Mouse (Mus musculus): ENCODE measurements around the gene Ckm. TPM values are rescaled to one million over a fixed set of nuclear protein-coding genes. Genes with fewer than 3 reads are reported as not detected.
A peak's percentile ranks its signal among the peaks of the same experiment; 100 is the strongest.

The Ckm gene
- polyA plus RNA-seq, 1 experiment from 2014 or later, result 28.2 TPM

DNA sequence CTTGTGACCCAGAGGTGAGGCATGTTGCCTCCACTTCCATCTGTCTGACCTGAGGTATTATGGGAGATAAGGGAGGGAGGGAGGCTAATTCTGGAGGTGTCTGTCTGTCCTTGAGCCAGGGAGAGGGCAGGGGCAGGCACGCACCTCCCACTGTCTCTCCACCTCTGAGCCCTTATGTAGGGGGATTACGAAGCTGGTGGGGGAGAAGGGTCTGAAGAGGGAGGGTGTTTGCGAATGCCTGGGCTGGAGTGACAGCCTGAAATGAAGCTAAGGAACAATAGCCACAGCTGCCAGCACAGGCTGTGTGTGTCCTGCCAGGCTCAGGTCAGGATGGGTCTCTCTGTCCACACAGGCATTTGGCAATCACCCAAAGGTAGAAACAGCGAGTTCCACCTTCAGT is 42.3 kb upstream of the Ckm start:
- H3K9ac ChIP-seq (replicated peaks; ENCODE audit: low read length), result no peak overlapping the region
- no peak for ATAC-seq (ENCODE audit: low FRiP score, low TSS enrichment)
- peaks cover 28% of the 10 kb centered on the region for H3K4me1 ChIP-seq (ENCODE audit: insufficient read depth, low read length)
- H3K27ac ChIP-seq (ENCODE audit: low read length), result no peak overlapping the region
- 57% methylated on average over 4 of the region's 4 CpGs for WGBS
- H3K36me3 ChIP-seq (ENCODE audit: insufficient read depth, low read length), result peaks cover 8% of the 10 kb centered on the region
- no peaks in the 10 kb centered on the region for H3K27me3 ChIP-seq (ENCODE audit: insufficient read depth, low read length)
- H3K9me3 ChIP-seq (ENCODE audit: low read length), result no peaks in the 10 kb centered on the region
- no peak overlapping the region for H3K4me3 ChIP-seq (ENCODE audit: low read length)
- peak overlapping the region; percentile 98; the same call in 1 of the 2 replicates for H3K4me2 ChIP-seq (replicated peaks; ENCODE audit: low read depth, low read length)

- H3K36me3 ChIP-seq (ENCODE audit: insufficient read depth, low read length), result no peaks in the 10 kb centered on the region
- no peaks in the 10 kb centered on the region for H3K9me3 ChIP-seq (ENCODE audit: low read length)
- no peak overlapping the region for H3K4me3 ChIP-seq (ENCODE audit: low read length)
- peaks cover 20% of the 10 kb centered on the region for H3K4me1 ChIP-seq (ENCODE audit: insufficient read depth, low read length)
- no peak overlapping the region for H3K9ac ChIP-seq (replicated peaks; ENCODE audit: low read length)
- no peaks in the 10 kb centered on the region for H3K27me3 ChIP-seq (ENCODE audit: insufficient read depth, low read length)
- no peak overlapping the region for H3K4me2 ChIP-seq (replicated peaks; ENCODE audit: low read depth, low read length)
- ATAC-seq (ENCODE audit: low FRiP score, low TSS enrichment), result no peak
- WGBS, result 4% methylated on average over 18 of the region's 18 CpGs
- H3K27ac ChIP-seq (ENCODE audit: low read length), result no peak overlapping the region
Measured at GRCm38 (mm10) chr7:19363881-19364280, 40.7 kb upstream of the Ckm start.

GRCm38 (mm10) chr7:19365376-19365775 is 39.2 kb upstream of the Ckm start:
- H3K9ac ChIP-seq (replicated peaks; ENCODE audit: low read length), result no peak overlapping the region
- 80% methylated on average over 4 of the region's 4 CpGs for WGBS
- H3K4me3 ChIP-seq (ENCODE audit: low read length), result no peak overlapping the region
- no peak for ATAC-seq (ENCODE audit: low FRiP score, low TSS enrichment)
- no peaks in the 10 kb centered on the region for H3K9me3 ChIP-seq (ENCODE audit: low read length)
- no peak overlapping the region for H3K4me2 ChIP-seq (replicated peaks; ENCODE audit: low read depth, low read length)
- H3K36me3 ChIP-seq (ENCODE audit: insufficient read depth, low read length), result no peaks in the 10 kb centered on the region
- no peak overlapping the region for H3K27ac ChIP-seq (ENCODE audit: low read length)
- peaks cover 20% of the 10 kb centered on the region for H3K4me1 ChIP-seq (ENCODE audit: insufficient read depth, low read length)
- no peaks in the 10 kb centered on the region for H3K27me3 ChIP-seq (ENCODE audit: insufficient read depth, low read length)

GRCm38 (mm10) chr7:19368380-19368779 is 36.2 kb upstream of the Ckm start:
- Histone ChIP-seq H3K9ac (replicated peaks; ENCODE audit: low read length) (no peak overlapping the region), H3K9me3 (ENCODE audit: low read length) (no peaks in the 10 kb centered on the region), H3K27ac (ENCODE audit: low read length) (no peak overlapping the region), H3K4me3 (ENCODE audit: low read length) (no peak overlapping the region), H3K4me1 (ENCODE audit: insufficient read depth, low read length) (peaks cover 7% of the 10 kb centered on the region), H3K36me3 (ENCODE audit: insufficient read depth, low read length) (no peaks in the 10 kb centered on the region), H3K27me3 (ENCODE audit: insufficient read depth, low read length) (no peaks in the 10 kb centered on the region), H3K4me2 (replicated peaks; ENCODE audit: low read depth, low read length) (no peak overlapping the region)
- ATAC-seq (ENCODE audit: low FRiP score, low TSS enrichment), result peak; percentile 25; the same call in 1 of the 2 replicates
- WGBS, result 18% methylated on average over 16 of the region's 16 CpGs

DNA sequence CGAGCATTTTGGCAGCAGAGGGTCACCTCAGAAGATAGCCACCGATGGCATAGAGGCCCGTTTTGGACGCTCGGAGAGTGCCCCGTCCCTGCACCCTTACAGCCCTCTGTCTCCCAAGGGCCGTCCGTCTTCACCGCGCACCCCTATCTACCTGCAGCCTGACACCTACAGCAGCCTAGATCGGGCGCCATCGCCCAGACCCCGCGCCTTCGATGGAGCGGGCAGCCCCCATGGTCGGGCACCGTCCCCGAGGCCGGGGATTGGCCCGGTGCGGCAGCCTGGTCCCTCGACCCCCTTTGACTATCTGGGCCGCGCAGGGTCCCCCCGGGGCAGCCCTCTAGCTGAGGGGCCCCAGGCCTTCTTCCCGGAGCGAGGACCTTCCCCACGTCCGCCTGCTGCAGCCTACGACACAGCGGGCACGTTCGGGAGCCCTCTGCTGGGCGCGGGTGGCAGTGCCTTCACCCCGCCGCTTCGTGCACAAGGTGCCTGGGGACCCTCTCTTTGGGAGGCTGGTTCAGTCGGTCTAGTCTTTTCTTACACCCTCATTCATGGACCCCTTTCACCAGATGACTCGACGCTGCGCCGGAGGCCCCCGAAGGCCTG is 34.7 kb upstream of the Ckm start:
- 8% methylated on average over 42 of the region's 46 CpGs for WGBS
- Histone ChIP-seq H3K27ac (ENCODE audit: low read length) (no peak overlapping the region), H3K9ac (replicated peaks; ENCODE audit: low read length) (peak overlapping the region; percentile 63), H3K27me3 (ENCODE audit: insufficient read depth, low read length) (no peaks in the 10 kb centered on the region), H3K9me3 (ENCODE audit: low read length) (no peaks in the 10 kb centered on the region), H3K4me3 (ENCODE audit: low read length) (peak overlapping the region; percentile 47), H3K4me2 (replicated peaks; ENCODE audit: low read depth, low read length) (peak overlapping the region; percentile 77), H3K4me1 (ENCODE audit: insufficient read depth, low read length) (peaks cover 4% of the 10 kb centered on the region; the same call in 1 of the 2 replicates), H3K36me3 (ENCODE audit: insufficient read depth, low read length) (no peaks in the 10 kb centered on the region)
- ATAC-seq (ENCODE audit: low FRiP score, low TSS enrichment), result peak; percentile 64

GRCm38 (mm10) chr7:19373367-19373766 is 31.2 kb upstream of the Ckm start:
- ATAC-seq (ENCODE audit: low FRiP score, low TSS enrichment), result no peak
- Histone ChIP-seq H3K36me3 (ENCODE audit: insufficient read depth, low read length) (0 out of 2 replicates have a peak, but pooled peaks cover 2% of the 10 kb centered on the region), H3K9me3 (ENCODE audit: low read length) (no peaks in the 10 kb centered on the region), H3K27me3 (ENCODE audit: insufficient read depth, low read length) (no peaks in the 10 kb centered on the region), H3K4me3 (ENCODE audit: low read length) (no peak overlapping the region), H3K4me2 (replicated peaks; ENCODE audit: low read depth, low read length) (no peak overlapping the region), H3K27ac (ENCODE audit: low read length) (no peak overlapping the region), H3K4me1 (ENCODE audit: insufficient read depth, low read length) (peaks cover 4% of the 10 kb centered on the region; the same call in 1 of the 2 replicates), H3K9ac (replicated peaks; ENCODE audit: low read length) (no peak overlapping the region)
- 96% methylated on average over 2 of the region's 2 CpGs for WGBS

DNA sequence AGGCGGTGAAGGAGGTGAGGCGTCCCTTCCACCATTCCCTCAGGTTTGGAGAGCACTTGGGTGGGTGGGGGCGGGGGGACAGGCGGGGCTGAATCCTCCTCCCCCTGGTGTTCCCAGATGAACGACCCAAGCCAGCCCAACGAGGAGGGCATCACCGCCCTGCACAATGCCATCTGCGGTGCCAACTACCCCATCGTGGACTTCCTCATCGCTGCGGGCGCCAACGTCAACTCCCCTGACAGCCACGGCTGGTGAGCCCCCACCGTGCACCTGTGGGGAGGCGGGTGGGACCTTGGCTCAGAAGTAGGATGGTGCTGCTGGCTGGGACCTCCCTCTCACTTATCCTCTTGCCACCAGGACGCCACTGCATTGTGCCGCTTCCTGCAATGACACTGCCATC is 29.2 kb upstream of the Ckm start:
- Histone ChIP-seq H3K9ac (replicated peaks; ENCODE audit: low read length) (no peak overlapping the region), H3K4me2 (replicated peaks; ENCODE audit: low read depth, low read length) (no peak overlapping the region), H3K36me3 (ENCODE audit: insufficient read depth, low read length) (0 out of 2 replicates have a peak, but pooled peaks cover 2% of the 10 kb centered on the region), H3K9me3 (ENCODE audit: low read length) (no peaks in the 10 kb centered on the region), H3K4me1 (ENCODE audit: insufficient read depth, low read length) (no peaks in the 10 kb centered on the region), H3K27ac (ENCODE audit: low read length) (no peak overlapping the region), H3K4me3 (ENCODE audit: low read length) (no peak overlapping the region), H3K27me3 (ENCODE audit: insufficient read depth, low read length) (no peaks in the 10 kb centered on the region)
- WGBS, result 77% methylated on average over 18 of the region's 18 CpGs
- ATAC-seq (ENCODE audit: low FRiP score, low TSS enrichment), result no peak

- H3K4me2 ChIP-seq (replicated peaks; ENCODE audit: low read depth, low read length), result no peak overlapping the region
- ATAC-seq (ENCODE audit: low FRiP score, low TSS enrichment), result no peak
- H3K27ac ChIP-seq (ENCODE audit: low read length), result no peak overlapping the region
- no peak overlapping the region for H3K9ac ChIP-seq (replicated peaks; ENCODE audit: low read length)
- H3K9me3 ChIP-seq (ENCODE audit: low read length), result no peaks in the 10 kb centered on the region
- H3K4me1 ChIP-seq (ENCODE audit: insufficient read depth, low read length), result no peaks in the 10 kb centered on the region
- 91% methylated on average over 4 of the region's 4 CpGs for WGBS
- 0 out of 2 replicates have a peak, but pooled peaks cover 2% of the 10 kb centered on the region for H3K36me3 ChIP-seq (ENCODE audit: insufficient read depth, low read length)
- no peaks in the 10 kb centered on the region for H3K27me3 ChIP-seq (ENCODE audit: insufficient read depth, low read length)
- H3K4me3 ChIP-seq (ENCODE audit: low read length), result no peak overlapping the region
Measured at GRCm38 (mm10) chr7:19376019-19376418, 28.6 kb upstream of the Ckm start.

GRCm38 (mm10) chr7:19378049-19378448 is 26.5 kb upstream of the Ckm start:
- WGBS, result 66% methylated on average over 8 of the region's 8 CpGs
- no peak overlapping the region for H3K4me2 ChIP-seq (replicated peaks; ENCODE audit: low read depth, low read length)
- no peak overlapping the region for H3K9ac ChIP-seq (replicated peaks; ENCODE audit: low read length)
- peaks cover 6% of the 10 kb centered on the region for H3K4me1 ChIP-seq (ENCODE audit: insufficient read depth, low read length)
- no peak overlapping the region for H3K27ac ChIP-seq (ENCODE audit: low read length)
- H3K9me3 ChIP-seq (ENCODE audit: low read length), result no peaks in the 10 kb centered on the region
- 0 out of 2 replicates have a peak, but pooled peaks cover 2% of the 10 kb centered on the region for H3K36me3 ChIP-seq (ENCODE audit: insufficient read depth, low read length)
- H3K27me3 ChIP-seq (ENCODE audit: insufficient read depth, low read length), result no peaks in the 10 kb centered on the region
- H3K4me3 ChIP-seq (ENCODE audit: low read length), result no peak overlapping the region
- ATAC-seq (ENCODE audit: low FRiP score, low TSS enrichment), result no peak

DNA sequence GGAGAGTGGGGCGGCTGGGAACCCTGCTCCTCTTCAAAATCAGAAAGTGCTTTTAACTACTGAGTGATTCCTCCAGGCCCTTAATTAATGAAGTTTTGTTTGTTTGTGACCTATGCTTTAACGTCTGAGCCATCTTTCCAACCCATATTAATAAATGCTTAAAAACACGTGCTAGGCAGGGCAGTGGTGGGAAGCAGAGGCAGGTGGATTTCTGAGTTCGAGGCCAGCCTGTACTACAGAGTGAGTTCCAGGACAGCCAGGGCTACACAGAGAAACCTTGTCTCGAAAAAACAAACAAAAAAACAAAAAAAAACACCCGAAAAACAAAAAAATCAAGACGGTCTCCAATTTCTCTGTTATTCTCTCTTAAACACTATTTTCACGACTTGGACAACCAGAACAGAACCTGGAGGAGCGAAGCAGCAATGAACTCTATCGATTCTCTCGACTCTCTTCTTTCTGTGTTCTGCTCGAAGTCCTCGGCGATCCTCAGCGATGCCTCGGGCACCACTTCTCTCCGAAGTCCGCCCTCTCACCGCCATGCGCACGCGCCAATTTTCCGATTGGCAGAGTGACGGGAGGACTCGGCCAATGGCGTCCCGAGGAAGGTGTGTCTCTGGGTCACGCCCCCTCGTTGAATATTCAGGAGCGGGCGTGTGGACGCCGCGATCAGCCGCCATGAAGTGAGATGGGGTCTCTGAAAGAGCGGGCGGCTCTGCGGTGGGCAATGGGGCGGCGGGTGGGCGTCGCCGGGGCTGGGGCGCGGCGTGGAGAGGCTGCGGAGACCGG is 23.0 kb upstream of the Ckm start, which contains the start of gene Ercc2:
Ercc2 (plus strand) TSS at position 634 of the 789 bp plus-strand sequence.
- 5% methylated on average over 43 of the region's 48 CpGs for WGBS
- Histone ChIP-seq H3K9ac (replicated peaks; ENCODE audit: low read length) (peak within 1 kb of the TSS; percentile 72), H3K9me3 (ENCODE audit: low read length) (no peaks in the 10 kb centered on the region), H3K4me2 (replicated peaks; ENCODE audit: low read depth, low read length) (peak within 1 kb of the TSS; percentile 89), H3K27me3 (ENCODE audit: insufficient read depth, low read length) (no peaks in the 10 kb centered on the region), H3K36me3 (ENCODE audit: insufficient read depth, low read length) (peaks cover 21% of the 10 kb centered on the region), H3K27ac (ENCODE audit: low read length) (no peak within 1 kb of the TSS), H3K4me3 (ENCODE audit: low read length) (peak within 1 kb of the TSS; percentile 80), H3K4me1 (ENCODE audit: insufficient read depth, low read length) (peaks cover 11% of the 10 kb centered on the region)
- peak; percentile 95 for ATAC-seq (ENCODE audit: low FRiP score, low TSS enrichment)
